Mouse (Mus musculus) liver, embryonic 16.5 days (tissue): Measurements from ENCODE around the gene 1700069L16Rik. TPM values are rescaled to one million over a fixed set of nuclear protein-coding genes. Genes with fewer than 3 reads are reported as not detected.

Experiments used
- ATAC-seq: fragments of 200-750 bp; cut with Nextera tagmentation; 2 replicates; pipeline ENCODE4 v1.8.0; 2017; ENCODE audit warnings: low read depth, mild to moderate bottlenecking, moderate number of reproducible peaks, moderate library complexity
- H3K27ac ChIP-seq: fragments of 300-500 bp; sonication (generic); 2 replicates; pipeline ENCODE4 v1.5.1; 2014; ENCODE audit warnings: mild to moderate bottlenecking, low read length
- H3K27me3 ChIP-seq: fragments of 300-500 bp; sonication (generic); 2 replicates; pipeline ENCODE4 v1.6.1; 2014; ENCODE audit warnings: low read depth, low read length, mixed read lengths; ENCODE audit not compliant: control insufficient read depth, insufficient read depth
- H3K36me3 ChIP-seq: fragments of 300-500 bp; sonication (generic); 2 replicates; pipeline ENCODE4 v1.6.1; 2014; ENCODE audit warnings: mild to moderate bottlenecking; ENCODE audit not compliant: control insufficient read depth, insufficient read depth
- H3K4me1 ChIP-seq: fragments of 300-500 bp; sonication (generic); 2 replicates; pipeline ENCODE4 v1.6.1; 2014; ENCODE audit warnings: low read depth, low read length, mixed read lengths; ENCODE audit not compliant: control insufficient read depth
- H3K4me2 ChIP-seq: fragments of 300-500 bp; sonication (generic); 2 replicates; pipeline ENCODE4 v1.6.1; 2014; ENCODE audit warnings: low read depth, low read length, mixed read lengths
- H3K4me3 ChIP-seq: fragments of 300-500 bp; sonication (generic); 2 replicates; pipeline ENCODE4 v1.5.1; 2014; ENCODE audit warnings: low read depth, mild to moderate bottlenecking, low read length
- H3K9ac ChIP-seq: fragments of 300-500 bp; sonication (generic); 2 replicates; pipeline ENCODE4 v1.6.1; 2014; ENCODE audit warnings: low read depth, low read length
- H3K9me3 ChIP-seq: fragments of 300-500 bp; sonication (generic); replicated peaks from 2 replicates; pipeline ENCODE4 v1.6.1; 2016; ENCODE audit warnings: low read length; ENCODE audit not compliant: control insufficient read depth
- WGBS: fragments of 180-500 bp; shearing (Covaris S2); extraction: QIAGEN DNeasy Blood & Tissue Kit; methylation state at CpG from one replicate; pipeline ENCODE4 v1.1.7; 2014; ENCODE audit not compliant: insufficient replicate concordance; 5-methylcytosine and 5-hydroxymethylcytosine counted together
- polyA plus RNA-seq: library from polyadenylated mRNA; unstranded; fragments of >200 nt; fragmentation: Nextera tagmentation; extraction: Ambion mirVana; gene quantifications from 2 replicates; pipeline ENCODE4 v1.2.1, GENCODE M21; 2015

Gene 1700069L16Rik
- polyA plus RNA-seq, 1 experiment from 2014 or later = not detected

DNA sequence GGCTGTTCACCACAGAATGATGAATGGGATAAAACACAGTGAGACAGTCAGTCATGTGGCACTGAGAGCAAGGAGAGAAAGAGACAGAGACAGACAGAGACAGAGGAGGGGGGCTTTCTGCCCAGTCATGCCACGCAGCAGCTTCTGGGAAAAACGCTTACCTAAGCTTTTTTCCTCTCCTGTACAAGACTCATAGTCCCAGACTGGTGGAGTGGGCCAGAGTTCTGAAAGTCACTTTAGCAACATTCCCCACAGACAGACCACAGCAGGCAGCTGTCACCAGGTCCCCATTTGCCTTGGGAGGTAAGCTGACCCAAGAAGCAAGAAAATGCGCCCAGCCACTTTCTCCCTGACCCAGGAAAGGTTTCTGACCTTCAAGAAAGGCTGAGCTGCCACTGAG, 42.1 kb downstream of the 1700069L16Rik start:
- Histone ChIP-seq H3K27me3 (no peaks in the 10 kb centered on the region), H3K9me3 (no peaks in the 10 kb centered on the region), H3K4me2 (no peak overlapping the region), H3K4me3 (no peak overlapping the region), H3K4me1 (no peaks in the 10 kb centered on the region), H3K36me3 (no peaks in the 10 kb centered on the region), H3K9ac (no peak overlapping the region), H3K27ac (no peak overlapping the region)
- WGBS = 61% methylated on average over 3 of the region's 3 CpGs
- no peak for ATAC-seq

DNA sequence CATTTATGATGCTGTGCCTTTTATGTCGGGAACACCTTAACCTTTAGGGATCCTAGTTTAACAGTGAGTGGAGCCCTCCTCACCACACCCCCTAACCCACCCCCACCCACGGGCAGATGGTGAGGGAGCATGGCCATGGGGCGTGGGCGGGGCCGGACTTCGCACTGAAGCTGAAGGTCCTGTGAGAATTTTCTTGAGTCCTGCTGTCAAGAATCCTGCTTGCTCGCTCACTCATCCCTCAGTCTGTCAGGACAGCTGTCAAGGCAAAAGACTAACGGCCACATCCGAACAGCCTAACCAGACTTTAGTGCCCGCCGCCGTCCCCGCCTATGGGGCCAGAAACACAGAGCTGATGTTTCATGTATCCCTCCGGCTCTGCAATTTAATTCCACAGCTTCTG, 43.4 kb downstream of the 1700069L16Rik start:
- H3K9me3 ChIP-seq = no peaks in the 10 kb centered on the region
- H3K27me3 ChIP-seq = no peaks in the 10 kb centered on the region
- no peaks in the 10 kb centered on the region for H3K4me1 ChIP-seq
- no peaks in the 10 kb centered on the region for H3K36me3 ChIP-seq
- 71% methylated on average over 14 of the region's 14 CpGs for WGBS
- H3K27ac ChIP-seq = no peak overlapping the region
- H3K4me3 ChIP-seq = no peak overlapping the region
- H3K9ac ChIP-seq = no peak overlapping the region
- H3K4me2 ChIP-seq = no peak overlapping the region
- ATAC-seq = no peak

- whole genome bisulfite sequencing = 60% methylated on average over 4 of the region's 4 CpGs
- Histone ChIP-seq H3K4me2 (no peak overlapping the region), H3K9ac (no peak overlapping the region), H3K9me3 (no peaks in the 10 kb centered on the region), H3K4me1 (no peaks in the 10 kb centered on the region), H3K4me3 (no peak overlapping the region), H3K36me3 (no peaks in the 10 kb centered on the region), H3K27me3 (no peaks in the 10 kb centered on the region), H3K27ac (no peak overlapping the region)
- no peak for ATAC-seq
These were observed 45.1 kb downstream of the 1700069L16Rik start for GRCm38 (mm10) chr5:113679509-113679908.

- Histone ChIP-seq H3K4me3 (no peak overlapping the region), H3K27me3 (no peaks in the 10 kb centered on the region), H3K9ac (no peak overlapping the region), H3K4me1 (no peaks in the 10 kb centered on the region), H3K4me2 (no peak overlapping the region), H3K36me3 (no peaks in the 10 kb centered on the region), H3K9me3 (no peaks in the 10 kb centered on the region), H3K27ac (no peak overlapping the region)
- 67% methylated on average over 10 of the region's 10 CpGs for WGBS
- no peak for ATAC-seq
These were observed 45.7 kb downstream of the 1700069L16Rik start for GRCm38 (mm10) chr5:113678743-113679452.

DNA sequence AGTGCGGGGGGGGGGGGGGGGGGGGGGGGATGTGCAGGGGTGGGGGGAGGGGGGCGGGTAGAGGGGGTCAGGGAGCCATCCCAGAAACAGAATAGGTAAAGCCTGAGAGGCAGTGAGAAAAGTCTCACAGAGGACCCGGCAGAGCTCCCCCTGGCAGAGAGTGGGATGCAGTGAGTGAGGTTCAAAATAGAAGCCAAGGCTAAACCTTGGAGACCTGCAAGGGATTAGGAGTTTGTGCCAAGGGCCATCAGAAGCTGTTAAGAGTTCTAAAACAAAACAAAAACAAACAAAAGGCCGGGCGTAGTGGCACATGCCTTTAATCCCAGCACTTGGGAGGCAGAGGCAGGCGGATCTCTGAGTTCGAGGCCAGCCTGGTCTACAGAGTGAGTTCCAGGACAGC, 47.0 kb downstream of the 1700069L16Rik start:
- Histone ChIP-seq H3K4me1 (no peaks in the 10 kb centered on the region), H3K4me3 (no peak overlapping the region), H3K9me3 (no peaks in the 10 kb centered on the region), H3K27ac (no peak overlapping the region), H3K9ac (no peak overlapping the region), H3K4me2 (no peak overlapping the region), H3K36me3 (no peaks in the 10 kb centered on the region), H3K27me3 (no peaks in the 10 kb centered on the region)
- 70% methylated on average over 6 of the region's 7 CpGs for WGBS
- ATAC-seq = no peak

DNA sequence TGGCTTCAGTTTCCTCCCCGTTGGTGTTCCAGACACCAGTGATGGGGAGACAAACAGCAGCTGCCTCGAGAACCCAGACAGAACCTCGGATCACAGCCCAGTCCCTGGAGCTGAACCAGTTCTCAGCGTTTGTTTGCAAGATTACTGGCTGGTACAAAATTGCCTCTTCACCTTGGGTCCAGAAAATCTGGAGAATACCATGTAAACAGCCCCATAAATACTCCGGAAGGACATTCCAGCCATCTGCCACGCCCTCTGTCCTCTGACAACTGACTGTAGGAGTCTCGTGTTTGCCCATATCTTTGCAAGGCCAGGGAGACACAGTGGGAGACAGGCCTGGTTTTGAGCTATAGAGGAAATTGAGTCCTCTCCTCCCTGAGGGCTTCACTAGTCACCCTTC, 49.7 kb downstream of the 1700069L16Rik start:
- Histone ChIP-seq H3K9me3 (no peaks in the 10 kb centered on the region), H3K4me1 (no peaks in the 10 kb centered on the region), H3K4me2 (no peak overlapping the region), H3K27ac (no peak overlapping the region), H3K27me3 (no peaks in the 10 kb centered on the region), H3K9ac (no peak overlapping the region), H3K4me3 (no peak overlapping the region), H3K36me3 (no peaks in the 10 kb centered on the region)
- WGBS = 48% methylated on average over 7 of the region's 7 CpGs
- ATAC-seq = no peak

DNA sequence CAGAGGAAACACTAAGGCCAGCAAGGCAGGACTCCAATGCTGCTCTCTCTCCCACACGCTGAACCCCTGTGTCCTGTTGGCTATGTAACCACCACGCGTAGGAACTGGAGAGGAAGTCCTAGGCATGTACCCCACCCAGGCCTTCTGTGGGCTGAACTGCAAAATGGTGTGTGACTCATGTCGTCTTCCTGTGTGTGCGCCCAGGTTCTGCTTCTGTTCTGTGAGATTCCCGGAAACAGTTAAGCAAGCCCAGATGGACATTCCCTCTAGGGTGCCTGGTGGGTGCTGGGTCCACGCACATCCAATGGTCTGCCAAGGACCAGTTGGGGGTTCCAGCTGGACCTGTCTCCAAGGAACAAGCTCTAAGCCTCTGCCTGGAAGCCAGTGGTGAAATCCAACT, 52.1 kb downstream of the 1700069L16Rik start:
- Histone ChIP-seq H3K4me1 (no peaks in the 10 kb centered on the region), H3K4me2 (no peak overlapping the region), H3K27me3 (no peaks in the 10 kb centered on the region), H3K36me3 (no peaks in the 10 kb centered on the region), H3K4me3 (no peak overlapping the region), H3K9ac (no peak overlapping the region), H3K9me3 (no peaks in the 10 kb centered on the region), H3K27ac (no peak overlapping the region)
- ATAC-seq = no peak
- 17% methylated on average over 7 of the region's 7 CpGs for WGBS

DNA sequence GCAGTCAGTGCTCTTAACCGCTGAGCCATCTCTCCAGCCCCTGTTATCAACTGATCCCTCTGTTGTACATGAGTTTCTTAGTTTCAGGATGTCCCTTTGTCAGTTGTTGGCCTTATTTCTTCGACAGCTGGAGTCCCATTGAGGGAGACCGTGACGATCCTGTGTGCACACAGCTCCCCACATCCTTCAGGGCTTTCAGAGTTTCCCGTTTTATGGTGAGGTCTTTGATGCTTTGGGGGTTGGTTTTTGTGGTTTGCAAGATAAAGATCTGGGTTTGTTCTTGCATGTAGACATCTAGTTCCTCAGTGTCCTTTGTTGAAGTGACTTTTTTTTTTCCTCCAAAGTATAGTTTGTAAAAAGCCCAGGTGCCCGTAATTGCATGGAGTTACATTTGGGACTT, 54.0 kb downstream of the 1700069L16Rik start:
- Histone ChIP-seq H3K27ac (no peak overlapping the region), H3K27me3 (no peaks in the 10 kb centered on the region), H3K36me3 (no peaks in the 10 kb centered on the region), H3K9me3 (no peaks in the 10 kb centered on the region), H3K4me1 (no peaks in the 10 kb centered on the region), H3K4me3 (no peak overlapping the region), H3K9ac (no peak overlapping the region), H3K4me2 (no peak overlapping the region)
- WGBS = 13% methylated on average over 6 of the region's 6 CpGs
- ATAC-seq = no peak

GRCm38 (mm10) chr5:113670110-113670509, 54.5 kb downstream of the 1700069L16Rik start:
- Histone ChIP-seq H3K4me1 (no peaks in the 10 kb centered on the region), H3K27me3 (no peaks in the 10 kb centered on the region), H3K36me3 (no peaks in the 10 kb centered on the region), H3K4me3 (no peak overlapping the region), H3K4me2 (no peak overlapping the region), H3K9ac (no peak overlapping the region), H3K9me3 (no peaks in the 10 kb centered on the region), H3K27ac (no peak overlapping the region)
- WGBS = 34% methylated on average over 3 of the region's 3 CpGs
- no peak for ATAC-seq
